Mouse (Mus musculus): Measurements from ENCODE around the gene Galns. TPM values are rescaled to one million over a fixed set of nuclear protein-coding genes. Genes with fewer than 3 reads are reported as not detected.
A peak's percentile ranks its signal among the peaks of the same experiment; 100 is the strongest.

Gene Galns
- total RNA-seq, 2 experiments from 2014 or later = 11.8 to 13.9 TPM

DNA sequence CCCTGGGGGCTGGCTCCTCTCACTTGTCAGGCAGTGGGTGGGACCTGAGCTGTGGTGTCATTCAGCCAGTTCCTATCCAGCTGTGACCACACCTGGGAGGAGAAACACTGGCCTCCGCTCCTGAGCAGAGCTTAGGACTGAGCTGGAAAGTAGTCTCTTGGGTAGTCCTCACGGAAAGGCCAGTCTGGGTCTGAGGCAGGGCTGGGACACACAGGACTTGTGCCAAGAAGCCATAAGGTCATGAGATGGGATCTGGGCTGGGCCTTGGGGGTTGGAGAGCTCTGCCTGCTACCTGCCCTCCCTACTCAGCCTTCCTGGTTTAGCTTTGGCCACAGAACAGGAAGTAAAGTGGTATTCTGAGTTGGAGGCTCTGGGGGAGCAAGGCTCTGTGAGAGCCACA is 15.6 kb upstream of the Galns start:
- Histone ChIP-seq H3K4me3 (no peak overlapping the region), H3K27ac (no peak overlapping the region)
- no peak for TF ChIP-seq CTCF (conservative IDR thresholded peaks at IDR 0.05)
- DNase-seq (ENCODE audit: low spot score in 2 of 2) = no peak

DNA sequence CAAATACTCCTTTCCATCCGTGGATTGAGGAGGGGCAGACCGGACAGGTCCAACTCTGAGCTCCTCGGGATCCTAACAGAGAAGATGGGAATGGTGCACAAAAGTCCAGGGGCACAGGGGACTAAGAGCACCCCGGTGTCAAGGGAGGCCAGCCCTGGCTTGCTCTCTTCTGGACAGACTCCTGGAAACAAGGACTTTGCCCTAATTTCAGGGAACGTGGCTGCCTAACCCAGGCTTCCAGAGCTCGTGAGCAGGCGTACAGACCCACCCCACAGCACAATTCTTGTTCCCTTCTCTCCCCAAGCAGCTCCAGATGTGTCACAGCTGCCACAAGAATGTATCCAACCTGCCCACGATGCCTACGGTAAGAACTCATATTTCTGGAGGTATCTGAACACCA is 14.5 kb upstream of the Galns start:
- Histone ChIP-seq H3K27ac (no peak overlapping the region), H3K4me3 (no peak overlapping the region)
- TF ChIP-seq CTCF (conservative IDR thresholded peaks at IDR 0.05) = no peak
- DNase-seq (ENCODE audit: low spot score in 2 of 2) = no peak

GRCm38 (mm10) chr8:122624653-122625052 is 13.4 kb upstream of the Galns start:
- Histone ChIP-seq H3K4me3 (no peak overlapping the region), H3K27ac (no peak overlapping the region)
- TF ChIP-seq CTCF (conservative IDR thresholded peaks at IDR 0.05) = no peak
- DNase-seq (ENCODE audit: low spot score in 2 of 2) = no peak

DNA sequence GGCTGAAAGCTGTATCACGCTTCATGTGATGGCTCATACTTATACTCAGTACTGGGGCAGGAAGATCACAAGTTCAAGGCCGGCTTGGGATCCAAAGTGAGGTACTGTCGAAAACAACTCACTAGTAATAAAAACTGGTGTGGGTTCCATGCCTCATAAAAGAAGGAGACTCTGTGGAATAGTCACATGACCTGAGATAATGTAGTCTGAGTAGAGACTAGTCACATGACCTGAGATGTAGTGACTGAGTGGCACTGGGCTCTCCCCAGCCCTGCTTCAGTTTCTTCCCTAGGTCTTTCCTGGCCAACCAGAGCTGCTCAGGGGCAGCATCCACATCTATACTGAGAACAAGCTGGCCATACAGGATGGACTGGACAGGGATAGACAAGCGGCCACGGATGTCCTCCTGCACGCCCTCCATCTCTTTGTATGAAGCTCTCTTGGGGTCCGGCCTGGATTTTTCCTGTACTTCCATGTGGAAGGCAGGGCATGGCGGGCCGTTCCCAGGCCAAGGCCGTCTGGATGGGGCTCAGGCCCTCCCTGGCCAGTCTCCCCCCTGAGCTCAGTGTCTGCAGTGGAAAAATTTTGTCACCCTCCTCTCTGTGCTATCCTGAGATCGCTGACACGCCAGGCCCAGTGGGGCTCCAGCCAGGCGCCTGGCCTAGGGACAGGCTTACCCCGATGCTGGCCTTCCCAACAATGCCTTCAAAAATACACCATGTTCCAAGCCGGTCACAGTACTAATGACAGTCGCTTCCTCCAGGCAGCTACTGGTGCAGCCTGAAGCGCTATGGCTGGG is 12.8 kb upstream of the Galns start:
- no peak for TF ChIP-seq CTCF (conservative IDR thresholded peaks at IDR 0.05)
- Histone ChIP-seq H3K27ac (no peak overlapping the region), H3K4me3 (no peak overlapping the region)
- no peak for DNase-seq (ENCODE audit: low spot score in 2 of 2)

DNA sequence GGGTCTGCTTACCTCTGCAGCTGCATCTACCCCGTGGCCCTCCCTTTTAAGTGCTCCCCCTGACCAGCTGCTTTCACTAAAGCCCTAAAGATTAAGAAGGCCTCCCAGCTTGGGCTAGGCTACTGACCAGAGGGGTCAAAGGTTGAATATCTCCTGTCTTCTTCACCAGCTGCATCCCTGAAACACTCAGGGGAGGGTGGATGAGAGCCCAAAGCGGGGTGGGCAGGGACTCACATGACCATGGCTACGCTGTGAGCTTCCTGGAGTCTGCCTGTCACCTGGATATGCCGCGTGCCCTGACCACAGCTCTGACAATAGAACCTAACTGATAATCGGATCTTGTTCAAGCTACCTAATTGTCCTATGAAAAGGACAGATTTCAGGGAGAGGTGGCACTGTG is 11.5 kb upstream of the Galns start, which contains the start of gene Pabpn1l:
Gene Pabpn1l, minus strand, starts transcription at position 13 of the 400 bp plus-strand sequence.
- Histone ChIP-seq H3K27ac (no peak within 1 kb of the TSS), H3K4me3 (no peak within 1 kb of the TSS)
- no peak for TF ChIP-seq CTCF (conservative IDR thresholded peaks at IDR 0.05)
- DNase-seq (ENCODE audit: low spot score in 2 of 2) = no peak

DNA sequence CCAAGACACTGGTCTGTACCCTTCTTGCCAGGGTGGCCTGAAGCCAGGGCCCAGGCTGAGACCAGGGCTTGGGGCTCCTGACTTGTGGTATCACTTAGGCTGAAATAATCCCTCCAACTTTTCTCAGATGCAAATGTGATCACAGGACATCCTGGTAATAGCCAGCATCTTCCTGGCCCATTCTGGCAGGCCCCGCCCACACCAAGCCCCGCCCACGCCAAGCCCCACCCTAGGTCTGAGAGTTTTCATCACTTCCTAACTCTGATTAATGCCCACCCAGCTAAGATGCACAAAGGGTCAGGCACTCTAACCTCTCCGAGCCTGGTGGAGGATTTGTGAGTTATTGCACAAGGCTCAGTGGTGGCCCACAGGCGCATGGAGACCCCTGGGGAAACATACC is 9.2 kb upstream of the Galns start:
- TF ChIP-seq CTCF (conservative IDR thresholded peaks at IDR 0.05) = no peak
- no peak for DNase-seq (ENCODE audit: low spot score in 2 of 2)
- H3K4me3 ChIP-seq = no peak overlapping the region
- H3K27ac ChIP-seq = no peak overlapping the region

GRCm38 (mm10) chr8:122618660-122619378 is 7.6 kb upstream of the Galns start:
- no peak overlapping the region for H3K27ac ChIP-seq
- no peak overlapping the region for H3K4me3 ChIP-seq
- no peak for TF ChIP-seq CTCF (conservative IDR thresholded peaks at IDR 0.05)

DNA sequence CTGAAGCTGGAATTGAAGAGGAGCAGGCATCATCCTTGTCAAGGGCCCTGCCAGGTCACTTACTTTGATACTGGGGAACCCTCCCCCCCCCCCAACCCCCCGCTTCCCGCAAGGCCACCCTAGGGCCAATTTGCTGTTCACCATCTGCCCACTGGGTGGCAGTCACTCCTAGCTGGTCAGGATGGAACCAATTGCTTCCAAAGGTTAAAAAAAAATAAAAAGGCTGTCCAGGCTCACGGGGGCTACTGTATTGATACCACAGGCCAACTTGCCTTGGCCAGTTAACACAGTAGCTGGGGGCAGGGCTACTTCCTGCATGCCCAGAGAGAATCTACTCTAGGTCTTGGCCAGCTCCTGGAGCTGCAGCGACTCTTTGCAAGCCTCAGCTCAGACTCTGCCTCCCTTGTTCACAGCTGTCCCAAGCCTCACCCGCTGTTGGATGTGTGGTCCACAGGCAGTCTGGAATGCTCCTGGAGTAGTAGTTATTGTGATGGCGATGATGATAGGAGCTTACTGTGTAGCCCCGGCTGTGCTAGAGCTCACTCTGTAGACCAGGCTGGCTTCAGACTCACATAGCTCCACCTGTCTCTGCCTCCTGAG is 6.8 kb upstream of the Galns start:
- DNase-seq (ENCODE audit: low spot score in 2 of 2) = peak; percentile 32 to 80

More at GRCm38 (mm10) chr8:122618660-122619378, 7.6 kb upstream of the Galns start:
- DNase-seq (ENCODE audit: low spot score in 2 of 2) = no peak

DNA sequence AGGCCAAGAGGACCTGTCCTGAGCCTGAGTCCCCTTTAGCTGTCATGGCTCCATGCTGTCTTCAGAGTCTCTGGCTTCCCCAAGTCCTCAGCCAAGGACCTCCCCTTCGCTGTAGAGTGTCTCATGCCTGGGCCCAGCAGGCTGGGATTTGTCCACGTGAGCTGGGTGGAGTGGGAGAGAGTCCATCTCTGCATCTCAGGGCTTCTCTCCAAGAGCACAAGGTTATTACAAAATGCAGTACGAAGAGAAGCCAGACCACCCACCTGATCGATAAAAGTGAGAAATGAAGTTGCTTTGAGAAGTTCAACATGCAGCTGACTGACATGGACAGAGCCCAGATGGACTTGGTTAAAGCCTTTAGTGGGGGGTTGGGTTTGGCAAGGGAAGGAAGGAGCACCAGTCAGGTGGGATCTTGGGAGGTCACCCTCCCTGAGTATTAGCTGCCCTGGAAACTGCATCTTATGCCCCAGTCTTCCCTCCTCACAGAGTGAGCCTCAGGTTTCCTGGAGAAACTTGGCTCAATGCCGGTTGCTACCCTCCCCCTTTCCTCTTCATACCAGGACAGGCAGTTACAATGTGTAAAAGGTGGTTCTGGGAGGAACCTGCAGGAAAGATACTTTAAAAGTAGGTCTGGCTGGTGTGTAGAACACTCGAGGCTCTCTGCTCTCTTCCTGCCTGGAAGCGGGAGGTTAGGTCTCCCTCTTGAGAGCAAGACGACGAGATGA is 5.1 kb upstream of the Galns start:
- DNase-seq (ENCODE audit: low spot score in 2 of 2) = no peak
- TF ChIP-seq CTCF (conservative IDR thresholded peaks at IDR 0.05) = no peak
- Histone ChIP-seq H3K4me3 (no peak overlapping the region), H3K27ac (no peak overlapping the region)

More for the DNA sequence above, 6.8 kb upstream of the Galns start:
- TF ChIP-seq CTCF (conservative IDR thresholded peaks at IDR 0.05) = peak; percentile 74
- no peak overlapping the region for H3K27ac ChIP-seq
- no peak overlapping the region for H3K4me3 ChIP-seq

GRCm38 (mm10) chr8:122610612-122611277 is 518 bp downstream of the Galns start:
- Histone ChIP-seq H3K27ac (peak overlapping the region; percentile 95), H3K4me3 (peak overlapping the region; percentile 79)
- TF ChIP-seq CTCF (conservative IDR thresholded peaks at IDR 0.05) = no peak
- no peak for DNase-seq (ENCODE audit: low spot score in 2 of 2)

- Histone ChIP-seq H3K4me3 (peak overlapping the region; percentile 79), H3K27ac (peak overlapping the region; percentile 48)
- DNase-seq (ENCODE audit: low spot score in 2 of 2) = no peak
- TF ChIP-seq CTCF (conservative IDR thresholded peaks at IDR 0.05) = peak; percentile 53
Measured at GRCm38 (mm10) chr8:122610209-122610608, 1.1 kb downstream of the Galns start.

DNA sequence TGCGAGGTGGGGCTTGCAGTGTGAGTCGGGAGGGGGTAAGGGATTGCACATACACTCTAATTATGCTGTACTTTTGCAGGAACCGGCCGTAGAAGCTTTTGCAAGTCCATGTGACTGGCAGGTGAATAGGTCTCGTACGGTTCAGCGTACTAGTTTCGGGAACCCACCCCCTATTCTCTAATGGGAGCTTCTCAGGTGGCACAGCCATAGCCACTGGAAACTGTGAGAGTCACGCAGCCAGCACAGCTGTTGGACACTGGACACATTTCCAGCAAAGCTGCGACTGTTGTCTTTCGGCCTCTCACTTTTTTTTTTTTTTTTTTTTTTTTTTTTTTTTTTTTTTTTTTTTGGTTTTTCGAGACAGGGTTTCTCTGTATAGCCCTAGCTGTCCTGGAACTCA is 4.5 kb downstream of the Galns start:
- H3K27ac ChIP-seq = no peak overlapping the region
- H3K4me3 ChIP-seq = no peak overlapping the region
- TF ChIP-seq CTCF (conservative IDR thresholded peaks at IDR 0.05) = no peak
- DNase-seq (ENCODE audit: low spot score in 2 of 2) = no peak
